Mouse (Mus musculus) myocyte (in vitro differentiated cells): Measurements from ENCODE around the gene Lpin3.

Experiments
- CEBPB ChIP-seq: IDR thresholded peaks from 2 replicates; pipeline ENCODE4 v1.6.1; 2011; ENCODE audit warnings: mild to moderate bottlenecking, moderate library complexity; ENCODE audit not compliant: poor library complexity, insufficient read depth, severe bottlenecking
- E2F4 ChIP-seq: IDR thresholded peaks from one replicate; pipeline ENCODE4 v1.6.1; 2011; ENCODE audit warnings: mild to moderate bottlenecking, control low read depth, moderate library complexity; ENCODE audit not compliant: insufficient read depth
- MAX ChIP-seq: IDR thresholded peaks from one replicate; pipeline ENCODE4 v1.6.1; 2011; ENCODE audit warnings: low read depth, mild to moderate bottlenecking, control low read depth
- MYOD1 ChIP-seq, 3 experiments: IDR thresholded peaks; one replicate each; pipeline ENCODE4 v1.6.1; 2011; ENCODE audit warnings: control low read depth in 2 of 3, low read depth in 2 of 3, mild to moderate bottlenecking in 2 of 3, moderate library complexity in 1 of 3; ENCODE audit not compliant: insufficient read length in 2 of 3, control insufficient read depth in 1 of 3
- MYOG ChIP-seq, 3 experiments: IDR thresholded peaks; one replicate each; pipeline ENCODE4 v1.6.1; 2011; ENCODE audit warnings: control low read depth in 2 of 3, low read depth in 2 of 3, mild to moderate bottlenecking in 2 of 3; ENCODE audit not compliant: insufficient read length in 2 of 3, control insufficient read depth in 1 of 3, insufficient read depth in 1 of 3
- POLR2A ChIP-seq: IDR thresholded peaks from one replicate; pipeline ENCODE4 v1.6.1; 2011; ENCODE audit warnings: low read depth, mild to moderate bottlenecking, control low read depth, moderate library complexity; ENCODE audit not compliant: insufficient read length
- POLR2AphosphoS2 ChIP-seq: IDR thresholded peaks from one replicate; pipeline ENCODE4 v1.6.1; 2011; ENCODE audit warnings: low read depth, control low read depth; ENCODE audit not compliant: insufficient read length
- REST ChIP-seq: IDR thresholded peaks from one replicate; pipeline ENCODE4 v1.6.1; 2011; ENCODE audit warnings: mild to moderate bottlenecking, control low read depth, moderate library complexity; ENCODE audit not compliant: insufficient read depth, insufficient read length
- SRF ChIP-seq: IDR thresholded peaks from one replicate; pipeline ENCODE4 v1.6.1; 2011; ENCODE audit warnings: low read depth; ENCODE audit not compliant: control insufficient read depth, insufficient read length
- TCF12 ChIP-seq: IDR thresholded peaks from one replicate; pipeline ENCODE4 v1.6.1; 2011; ENCODE audit warnings: mild to moderate bottlenecking, control low read depth; ENCODE audit not compliant: poor library complexity, insufficient read depth, severe bottlenecking
- TCF3 ChIP-seq: IDR thresholded peaks from one replicate; pipeline ENCODE4 v1.6.1; 2011; ENCODE audit warnings: low read depth, control low read depth; ENCODE audit not compliant: insufficient read length
- USF1 ChIP-seq: IDR thresholded peaks from one replicate; pipeline ENCODE4 v1.6.1; 2011; ENCODE audit warnings: low read depth, mild to moderate bottlenecking, control low read depth, moderate library complexity

DNA sequence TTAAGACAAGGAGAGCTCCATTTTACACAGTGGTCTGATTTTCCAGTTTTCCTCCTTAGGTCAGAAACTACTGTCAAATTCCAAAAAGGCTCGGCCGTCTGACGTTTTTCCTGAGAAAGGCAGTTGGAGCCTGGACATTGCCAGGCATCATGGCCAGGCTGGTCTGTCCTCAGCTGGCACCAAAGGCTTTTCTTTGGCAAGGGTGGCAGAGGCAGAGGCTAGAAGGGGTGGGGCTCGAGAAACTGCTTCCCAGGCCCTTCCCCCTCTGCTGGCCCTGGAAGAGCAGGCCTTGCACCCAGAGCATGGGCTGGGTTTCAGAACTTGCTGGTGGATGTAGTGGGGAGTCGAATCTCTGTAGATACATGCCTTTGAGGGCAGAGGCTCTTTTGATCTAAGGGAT lies 2.0 kb downstream of the Lpin3 start:
- no peak for TF ChIP-seq POLR2A
- no peak for TF ChIP-seq CEBPB
- no peak for TF ChIP-seq REST
- no peak for TF ChIP-seq POLR2AphosphoS2
- no peak for TF ChIP-seq TCF3
- no peak for TF ChIP-seq SRF
- TF ChIP-seq MAX, result no peak
- TF ChIP-seq TCF12, result no peak
- TF ChIP-seq USF1, result no peak
- no peak for TF ChIP-seq E2F4
- TF ChIP-seq MYOG (IDR thresholded peaks at IDR 0.05; ENCODE audit: control insufficient read depth in 1 of 3, insufficient read depth in 1 of 3, insufficient read length in 2 of 3, low read depth in 2 of 3), result no peak
- no peak for TF ChIP-seq MYOD1 (IDR thresholded peaks at IDR 0.05; ENCODE audit: control insufficient read depth in 1 of 3, insufficient read length in 2 of 3, low read depth in 2 of 3)
